Mouse (Mus musculus): Measurements from ENCODE around the gene Tmem132e. TPM values are rescaled to one million over a fixed set of nuclear protein-coding genes. Genes with fewer than 3 reads are reported as not detected.

Tmem132e gene
- polyA plus RNA-seq, 1 experiment, result not detected

DNA sequence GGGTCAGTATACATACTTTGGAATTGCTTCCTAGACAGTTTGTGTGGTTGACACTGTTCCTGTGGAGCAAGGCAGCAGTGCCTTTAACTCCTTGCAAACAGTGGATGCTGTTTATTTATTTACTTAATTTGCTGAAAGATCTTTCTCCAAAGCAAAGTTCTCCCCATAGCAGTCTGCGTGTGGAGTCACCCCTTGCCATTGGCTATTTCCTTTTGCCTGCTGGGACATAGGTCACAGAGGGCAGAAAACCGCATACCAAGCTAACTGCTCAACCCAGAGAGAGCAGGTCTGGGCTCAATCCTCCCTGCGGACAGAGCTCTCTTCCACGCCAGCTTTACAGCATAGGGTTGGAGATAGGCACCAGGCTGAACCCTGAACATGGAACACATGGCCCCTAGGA is 34.8 kb downstream of the Tmem132e start:
- Histone ChIP-seq H3K27ac (ENCODE audit: insufficient read depth, low read depth, low read length) (no peak overlapping the region), H3K4me1 (ENCODE audit: control insufficient read depth, insufficient read depth, low read length) (no peaks in the 10 kb centered on the region), H3K4me3 (ENCODE audit: insufficient read depth, low read length) (no peak overlapping the region)
- no peak for TF ChIP-seq POLR2A (IDR thresholded peaks at IDR 0.05; ENCODE audit: borderline replicate concordance, low read depth, low read length)
- TF ChIP-seq CTCF (IDR thresholded peaks at IDR 0.05; ENCODE audit: low read depth, low read length), result no peak

DNA sequence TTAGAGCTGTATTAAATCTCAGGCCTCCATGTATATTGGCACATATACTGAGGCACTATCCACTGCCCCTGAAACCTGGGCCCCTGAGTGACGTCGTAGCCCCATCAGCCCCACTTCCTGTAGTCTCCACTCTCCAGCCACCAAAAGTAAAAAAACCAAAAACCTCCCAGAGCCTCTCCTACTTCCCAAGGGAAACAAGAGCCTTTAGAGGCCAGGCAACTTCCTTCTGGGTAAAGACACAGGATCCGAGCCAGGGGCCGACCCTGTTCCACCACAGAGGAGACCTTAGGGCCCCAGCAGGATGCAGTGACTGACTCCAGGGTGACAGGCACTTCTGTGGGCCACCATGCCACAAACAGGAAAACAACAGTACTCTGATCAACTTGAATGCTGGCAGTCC is 40.1 kb downstream of the Tmem132e start:
- Histone ChIP-seq H3K4me3 (ENCODE audit: insufficient read depth, low read length) (no peak overlapping the region), H3K4me1 (ENCODE audit: control insufficient read depth, insufficient read depth, low read length) (no peaks in the 10 kb centered on the region), H3K27ac (ENCODE audit: insufficient read depth, low read depth, low read length) (no peak overlapping the region)
- TF ChIP-seq CTCF (IDR thresholded peaks at IDR 0.05; ENCODE audit: low read depth, low read length) (no peak), POLR2A (IDR thresholded peaks at IDR 0.05; ENCODE audit: borderline replicate concordance, low read depth, low read length) (no peak)

- no peak overlapping the region for H3K4me3 ChIP-seq (ENCODE audit: insufficient read depth, low read length)
Observed at GRCm38 (mm10) chr11:82434091-82434831, 45.6 kb downstream of the Tmem132e start.

GRCm38 (mm10) chr11:82434832-82435182 is 46.1 kb downstream of the Tmem132e start:
- TF ChIP-seq CTCF (IDR thresholded peaks at IDR 0.05; ENCODE audit: low read depth, low read length) (no peak), POLR2A (IDR thresholded peaks at IDR 0.05; ENCODE audit: borderline replicate concordance, low read depth, low read length) (no peak)
- H3K4me1 ChIP-seq (ENCODE audit: control insufficient read depth, insufficient read depth, low read length), result no peaks in the 10 kb centered on the region

More at GRCm38 (mm10) chr11:82434091-82434831, 45.6 kb downstream of the Tmem132e start:
- Histone ChIP-seq H3K27ac (ENCODE audit: insufficient read depth, low read depth, low read length) (no peak overlapping the region), H3K4me1 (ENCODE audit: control insufficient read depth, insufficient read depth, low read length) (no peaks in the 10 kb centered on the region)
- TF ChIP-seq CTCF (IDR thresholded peaks at IDR 0.05; ENCODE audit: low read depth, low read length), result no peak
- TF ChIP-seq POLR2A (IDR thresholded peaks at IDR 0.05; ENCODE audit: borderline replicate concordance, low read depth, low read length), result no peak

GRCm38 (mm10) chr11:82448485-82448884 is 59.8 kb downstream of the Tmem132e start:
- no peak overlapping the region for H3K27ac ChIP-seq (ENCODE audit: insufficient read depth, low read depth, low read length)
- no peak overlapping the region for H3K4me3 ChIP-seq (ENCODE audit: insufficient read depth, low read length)
- TF ChIP-seq POLR2A (IDR thresholded peaks at IDR 0.05; ENCODE audit: borderline replicate concordance, low read depth, low read length) (no peak), CTCF (IDR thresholded peaks at IDR 0.05; ENCODE audit: low read depth, low read length) (no peak)
- H3K4me1 ChIP-seq (ENCODE audit: control insufficient read depth, insufficient read depth, low read length), result no peaks in the 10 kb centered on the region

More at GRCm38 (mm10) chr11:82434832-82435182, 46.1 kb downstream of the Tmem132e start:
- no peak overlapping the region for H3K4me3 ChIP-seq (ENCODE audit: insufficient read depth, low read length)
- H3K27ac ChIP-seq (ENCODE audit: insufficient read depth, low read depth, low read length), result no peak overlapping the region

- no peak overlapping the region for H3K4me3 ChIP-seq (ENCODE audit: insufficient read depth, low read length)
- no peaks in the 10 kb centered on the region for H3K4me1 ChIP-seq (ENCODE audit: control insufficient read depth, insufficient read depth, low read length)
- no peak overlapping the region for H3K27ac ChIP-seq (ENCODE audit: insufficient read depth, low read depth, low read length)
- no peak for TF ChIP-seq CTCF (IDR thresholded peaks at IDR 0.05; ENCODE audit: low read depth, low read length)
- TF ChIP-seq POLR2A (IDR thresholded peaks at IDR 0.05; ENCODE audit: borderline replicate concordance, low read depth, low read length), result no peak
Observed at GRCm38 (mm10) chr11:82452516-82452915, 63.8 kb downstream of the Tmem132e start.

- no peaks in the 10 kb centered on the region for H3K4me1 ChIP-seq (ENCODE audit: control insufficient read depth, insufficient read depth, low read length)
- no peak overlapping the region for H3K27ac ChIP-seq (ENCODE audit: insufficient read depth, low read depth, low read length)
- no peak for TF ChIP-seq CTCF (IDR thresholded peaks at IDR 0.05; ENCODE audit: low read depth, low read length)
- no peak for TF ChIP-seq POLR2A (IDR thresholded peaks at IDR 0.05; ENCODE audit: borderline replicate concordance, low read depth, low read length)
- no peak overlapping the region for H3K4me3 ChIP-seq (ENCODE audit: insufficient read depth, low read length)
Observed at GRCm38 (mm10) chr11:82453230-82453629, 64.5 kb downstream of the Tmem132e start.

DNA sequence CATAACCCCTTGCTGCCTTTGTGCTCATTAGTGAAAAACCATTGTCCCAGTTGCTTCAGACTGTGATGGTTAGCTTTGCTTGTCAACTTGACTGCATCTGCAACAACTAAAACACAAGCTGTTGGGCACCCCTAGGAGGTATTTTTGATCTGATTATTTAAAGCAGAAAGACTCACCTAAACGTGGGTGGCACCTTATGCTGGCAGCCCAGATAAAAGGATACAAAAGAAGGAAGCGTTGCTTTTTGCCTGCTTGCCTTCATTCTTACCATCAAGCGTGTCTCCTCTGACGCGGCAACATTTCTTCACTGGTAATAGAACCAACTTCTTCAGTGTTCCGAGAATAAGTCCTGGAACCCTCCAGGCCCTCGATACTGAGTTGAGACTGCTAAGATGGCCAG is 72.6 kb downstream of the Tmem132e start:
- Histone ChIP-seq H3K4me1 (ENCODE audit: control insufficient read depth, insufficient read depth, low read length) (no peaks in the 10 kb centered on the region), H3K4me3 (ENCODE audit: insufficient read depth, low read length) (no peak overlapping the region), H3K27ac (ENCODE audit: insufficient read depth, low read depth, low read length) (no peak overlapping the region)
- no peak for TF ChIP-seq POLR2A (IDR thresholded peaks at IDR 0.05; ENCODE audit: borderline replicate concordance, low read depth, low read length)
- no peak for TF ChIP-seq CTCF (IDR thresholded peaks at IDR 0.05; ENCODE audit: low read depth, low read length)

- Histone ChIP-seq H3K27ac (ENCODE audit: insufficient read depth, low read depth, low read length) (no peak overlapping the region), H3K4me1 (ENCODE audit: control insufficient read depth, insufficient read depth, low read length) (no peaks in the 10 kb centered on the region), H3K4me3 (ENCODE audit: insufficient read depth, low read length) (no peak overlapping the region)
- no peak for TF ChIP-seq CTCF (IDR thresholded peaks at IDR 0.05; ENCODE audit: low read depth, low read length)
- TF ChIP-seq POLR2A (IDR thresholded peaks at IDR 0.05; ENCODE audit: borderline replicate concordance, low read depth, low read length), result no peak
Observed at GRCm38 (mm10) chr11:82465536-82465935, 76.8 kb downstream of the Tmem132e start.

DNA sequence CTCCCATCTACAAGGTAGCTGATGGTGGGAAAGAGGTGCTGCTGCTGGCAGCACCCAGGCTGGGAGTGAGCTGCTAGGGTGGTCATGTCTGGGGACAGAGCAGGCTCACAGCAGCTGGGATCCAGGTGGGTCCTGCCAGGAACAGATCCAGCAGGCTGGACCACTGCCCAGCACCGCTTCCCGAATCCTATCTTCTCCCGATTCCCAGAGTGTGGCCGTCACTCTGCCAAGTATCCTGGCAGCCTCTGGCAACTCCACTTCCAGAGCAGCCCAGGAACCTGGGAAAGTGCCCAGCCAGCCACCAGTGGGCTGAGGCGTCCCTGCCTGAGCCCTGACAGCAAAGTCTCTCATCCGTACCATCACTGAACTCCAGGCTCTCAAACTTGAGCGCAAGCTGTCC is 78.5 kb downstream of the Tmem132e start:
- TF ChIP-seq POLR2A (IDR thresholded peaks at IDR 0.05; ENCODE audit: borderline replicate concordance, low read depth, low read length) (no peak), CTCF (IDR thresholded peaks at IDR 0.05; ENCODE audit: low read depth, low read length) (no peak)
- Histone ChIP-seq H3K4me3 (ENCODE audit: insufficient read depth, low read length) (no peak overlapping the region), H3K4me1 (ENCODE audit: control insufficient read depth, insufficient read depth, low read length) (no peaks in the 10 kb centered on the region), H3K27ac (ENCODE audit: insufficient read depth, low read depth, low read length) (no peak overlapping the region)

Measured in bone marrow macrophage, adult 2 months (primary cell).